Mouse (Mus musculus) testis, adult 2 months (tissue): ENCODE data around the gene Pnma5. TPM values are rescaled to one million over a fixed set of nuclear protein-coding genes. Genes with fewer than 3 reads are reported as not detected.
"Not testable (repeated sequence)": the region's sequence is repeated elsewhere in the genome, so short reads cannot be mapped to it uniquely, and the experiment has no call there.

Source experiments
- H3K27ac ChIP-seq: fragments of 200-500 bp; 2 replicates; pipeline ENCODE4 v1.5.1; 2012; ENCODE audit warnings: low read depth, low read length; ENCODE audit not compliant: control insufficient read depth, insufficient read depth
- H3K27me3 ChIP-seq: fragments of 200-500 bp; 2 replicates; pipeline ENCODE4 v1.6.1; 2012; ENCODE audit warnings: mild to moderate bottlenecking, low read length, moderate library complexity; ENCODE audit not compliant: control insufficient read depth, insufficient read depth
- H3K36me3 ChIP-seq: fragments of 200-500 bp; 2 replicates; pipeline ENCODE4 v1.6.1; 2012; ENCODE audit warnings: mild to moderate bottlenecking, low read length; ENCODE audit not compliant: control insufficient read depth, insufficient read depth
- H3K4me1 ChIP-seq: fragments of 200-500 bp; 2 replicates; pipeline ENCODE4 v1.6.1; 2012; ENCODE audit warnings: low read length; ENCODE audit not compliant: control insufficient read depth, insufficient read depth
- H3K4me3 ChIP-seq: fragments of 200-500 bp; 2 replicates; pipeline ENCODE4 v1.5.1; 2012; ENCODE audit warnings: low read depth, mild to moderate bottlenecking, low read length, moderate library complexity, mixed read lengths; ENCODE audit not compliant: control insufficient read depth
- CTCF ChIP-seq: fragments of 200-500 bp; IDR thresholded peaks from 2 replicates; pipeline ENCODE4 v1.5.1; 2012; ENCODE audit warnings: low read depth, mild to moderate bottlenecking, inconsistent platforms, low read length, moderate library complexity; ENCODE audit not compliant: control insufficient read depth, insufficient read depth, insufficient replicate concordance
- POLR2A ChIP-seq: fragments of 200-500 bp; IDR thresholded peaks from 2 replicates; pipeline ENCODE4 v1.6.1; 2012; ENCODE audit warnings: low read depth, mild to moderate bottlenecking, inconsistent platforms, low read length, moderate library complexity; ENCODE audit not compliant: control insufficient read depth
- polyA plus RNA-seq: library from polyadenylated mRNA; depleted of rRNA; stranded (reverse); fragments of >200 nt; gene quantifications from 2 replicates; pipeline ENCODE4 v1.2.3, GENCODE M21; 2012; rRNA removed

The Pnma5 gene
- 1.7 and 2.0 TPM in 2 replicates for polyA plus RNA-seq

DNA sequence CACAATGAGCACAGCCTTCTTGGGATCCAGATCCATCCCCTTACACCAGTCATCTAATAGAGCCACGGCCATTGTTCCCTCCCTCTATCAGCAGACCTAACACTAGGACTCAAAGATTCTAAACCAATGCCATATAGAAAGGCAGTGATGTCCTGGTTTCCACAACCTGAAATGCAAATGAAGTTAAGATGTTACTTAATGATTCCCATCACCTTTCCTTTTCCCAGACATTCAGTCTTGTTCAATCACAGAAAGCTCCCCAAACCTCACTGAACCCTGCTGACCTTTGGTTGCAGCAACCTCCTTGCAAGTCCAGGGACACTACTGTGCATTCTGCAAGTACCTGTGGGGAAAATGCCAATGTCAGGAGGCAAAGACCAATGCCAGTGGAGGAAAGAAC, at the start of gene Pnma5:
Pnma5 (minus strand) TSS at position 101 of the 400 bp plus-strand sequence.
- H3K4me1 ChIP-seq: no peaks in the 10 kb centered on the region
- H3K27me3 ChIP-seq: no peaks in the 10 kb centered on the region
- no peak within 1 kb of the TSS for H3K4me3 ChIP-seq
- TF ChIP-seq CTCF: no peak
- no peak for TF ChIP-seq POLR2A
- no peak within 1 kb of the TSS for H3K27ac ChIP-seq
- no peaks in the 10 kb centered on the region for H3K36me3 ChIP-seq

- 0 out of 2 replicates have a peak within 1 kb of the TSS, but pooled peaks have one; percentile 13 for H3K4me3 ChIP-seq
- H3K27ac ChIP-seq, H3K27me3 ChIP-seq, H3K4me1 ChIP-seq, H3K36me3 ChIP-seq: not testable (repeated sequence)
Observed at GRCm38 (mm10) chrX:73082267-73083055, 45.6 kb upstream of the Pnma5 start, which contains the start of gene Xlr4a. Xlr4a (minus strand) TSS chrX:73082478.

DNA sequence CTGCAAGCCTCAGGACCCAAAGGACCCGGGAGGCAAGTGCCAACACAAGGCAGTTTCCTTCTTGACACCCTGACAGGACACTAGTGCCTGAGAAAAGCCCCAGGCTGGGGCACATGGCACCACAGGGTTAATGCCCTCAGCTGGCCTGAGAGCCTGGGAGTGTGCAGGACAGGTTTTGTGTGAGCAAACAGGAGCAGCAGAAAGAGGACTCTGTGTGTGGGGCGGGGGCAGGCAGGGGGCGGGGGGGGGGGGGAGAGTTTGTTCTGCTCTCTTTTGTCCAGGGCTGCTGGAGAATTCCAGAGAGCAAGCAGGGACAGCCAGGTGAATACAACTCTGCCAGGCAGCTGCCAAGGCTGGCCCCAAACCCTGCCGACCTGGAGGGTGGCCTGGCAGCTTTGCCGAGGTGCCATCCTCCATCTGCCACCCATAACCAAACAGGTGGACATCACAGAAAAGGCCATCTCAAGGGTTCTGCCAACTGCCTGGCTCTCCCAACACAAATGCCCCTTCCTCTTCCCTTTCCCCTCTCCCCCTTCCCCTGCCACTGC, 29.9 kb upstream of the Pnma5 start:
- H3K27me3 ChIP-seq, H3K27ac ChIP-seq, H3K4me1 ChIP-seq: not testable (repeated sequence)

DNA sequence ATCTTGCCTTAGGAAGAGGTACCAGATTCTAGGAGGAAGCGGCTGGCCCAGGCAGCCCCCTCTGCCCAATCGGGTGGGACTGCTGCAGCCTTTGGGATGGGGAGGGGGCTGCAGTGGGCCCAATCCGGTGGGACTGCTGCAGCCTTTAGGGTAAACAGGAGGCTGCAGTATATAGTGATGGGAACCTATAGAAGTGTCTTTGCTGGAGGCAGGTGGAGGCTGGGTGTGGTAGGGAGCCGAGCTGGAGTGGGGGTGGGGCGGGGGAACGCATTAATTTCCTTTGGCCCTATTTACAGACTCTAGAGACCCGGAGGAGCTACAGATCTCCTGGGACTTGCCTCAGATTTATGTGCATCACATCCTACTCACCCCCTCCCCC, 27.5 kb upstream of the Pnma5 start, which contains the start of gene Pnma3:
Pnma3 (plus strand) TSS at position 373 of the 379 bp plus-strand sequence.
- H3K36me3 ChIP-seq: no peaks in the 10 kb centered on the region
- peaks cover 8% of the 10 kb centered on the region for H3K4me1 ChIP-seq
- no peaks in the 10 kb centered on the region for H3K27me3 ChIP-seq
- TF ChIP-seq POLR2A (no peak), CTCF (no peak)
- peak within 1 kb of the TSS; percentile 21; the same call in 1 of the 2 replicates for H3K4me3 ChIP-seq
- no peak within 1 kb of the TSS for H3K27ac ChIP-seq

More for the DNA sequence above, 29.9 kb upstream of the Pnma5 start:
- not testable (repeated sequence) for H3K36me3 ChIP-seq, H3K4me3 ChIP-seq

- Histone ChIP-seq H3K36me3 (no peaks in the 10 kb centered on the region), H3K27ac (no peak overlapping the region), H3K4me3 (peak overlapping the region; percentile 21; the same call in 1 of the 2 replicates), H3K27me3 (no peaks in the 10 kb centered on the region), H3K4me1 (peaks cover 8% of the 10 kb centered on the region)
- TF ChIP-seq POLR2A: no peak
- no peak for TF ChIP-seq CTCF
Observed at GRCm38 (mm10) chrX:73063512-73064414, 26.9 kb upstream of the Pnma5 start.

- H3K27me3 ChIP-seq: no peaks in the 10 kb centered on the region
- H3K36me3 ChIP-seq: no peaks in the 10 kb centered on the region
- no peak overlapping the region for H3K27ac ChIP-seq
- no peak overlapping the region for H3K4me3 ChIP-seq
- peaks cover 8% of the 10 kb centered on the region for H3K4me1 ChIP-seq
- TF ChIP-seq POLR2A (no peak), CTCF (no peak)
Observed at GRCm38 (mm10) chrX:73062323-73062722, 25.4 kb upstream of the Pnma5 start.

GRCm38 (mm10) chrX:73061528-73061927, 24.6 kb upstream of the Pnma5 start:
- no peak overlapping the region for H3K4me3 ChIP-seq
- TF ChIP-seq CTCF: no peak
- no peak for TF ChIP-seq POLR2A
- H3K27me3 ChIP-seq: no peaks in the 10 kb centered on the region
- no peaks in the 10 kb centered on the region for H3K36me3 ChIP-seq
- H3K4me1 ChIP-seq: peaks cover 8% of the 10 kb centered on the region
- no peak overlapping the region for H3K27ac ChIP-seq
